ENCODE assay signal across 10 mouse cellular contexts in genomic region chr6:8485414-8486175, GRCm38 (mm10). TPM values are rescaled to one million over a fixed set of nuclear protein-coding genes. Genes with fewer than 3 reads are reported as not detected.
DNase-seq lines count a peak whose midpoint lies in the region; ATAC-seq and TF ChIP-seq lines count a peak whose summit lies in the region.
"Had no signal": no experiment of that assay in that cellular context is flagged by ENCODE, and none has a peak within 500 bp of the region (broad histone marks: within the 10 kb centered on the region; RNA-seq: fewer than 3 reads in every experiment).

No protein-coding gene starts in this region.

- 0 out of 2 replicates have a peak, but pooled peaks have one; percentile 21 for ATAC-seq in hindbrain, postnatal 0 days
- ATAC-seq in hindbrain, embryonic 16.5 days: no peak
- ATAC-seq in activated CD4-positive, CD25-positive, alpha-beta regulatory T cell, adult 4 months: peak; percentile 94
- peak; percentile 71 for ATAC-seq in megakaryocyte, adult 5-6 weeks (ENCODE audit: poor library complexity, severe bottlenecking)

- no peaks in the 10 kb centered on the region for H3K4me1 ChIP-seq in hindbrain, postnatal 0 days (ENCODE audit: insufficient read depth, low read length)
- no peaks in the 10 kb centered on the region for H3K4me1 ChIP-seq in hindbrain, embryonic 16.5 days (ENCODE audit: control insufficient read depth, insufficient read depth, low read depth, low read length)

- H3K4me2 ChIP-seq in hindbrain, postnatal 0 days (ENCODE audit: low read depth, low read length): no peak overlapping the region
- H3K4me2 ChIP-seq in hindbrain, embryonic 16.5 days (ENCODE audit: low read length): no peak overlapping the region

- TF ChIP-seq CTCF in hindbrain, postnatal 0 days (IDR thresholded peaks at IDR 0.05; ENCODE audit: low read depth): no peak

- no peak for DNase-seq in hindbrain, postnatal 0 days (ENCODE audit: low spot score)
- peak; percentile 78 to 92 for DNase-seq in thymus, adult 18-20 months
- no peak for DNase-seq in urinary bladder, postnatal 4 days (ENCODE audit: low spot score in 2 of 2)
- DNase-seq in adrenal gland, postnatal 25 days: no peak
- DNase-seq in embryo, embryonic 10 days (ENCODE audit: low spot score): no peak
- DNase-seq: cerebellum, postnatal 10 days; layer of hippocampus, adult 9-11 months had no signal

- H3K4me3 ChIP-seq in hindbrain, postnatal 0 days (ENCODE audit: low read length): no peak overlapping the region
- H3K4me3 ChIP-seq in hindbrain, embryonic 16.5 days (ENCODE audit: low read length): no peak overlapping the region

- no peaks in the 10 kb centered on the region for H3K27me3 ChIP-seq in hindbrain, postnatal 0 days (ENCODE audit: insufficient read depth, low read length)
- H3K27me3 ChIP-seq in hindbrain, embryonic 16.5 days (replicated peaks; ENCODE audit: control insufficient read depth, insufficient read depth, low read length): no peaks in the 10 kb centered on the region

- no peak overlapping the region for H3K27ac ChIP-seq in hindbrain, postnatal 0 days
- H3K27ac ChIP-seq in hindbrain, embryonic 16.5 days (ENCODE audit: low read depth, low read length): no peak overlapping the region

- no peaks in the 10 kb centered on the region for H3K9me3 ChIP-seq in hindbrain, postnatal 0 days (ENCODE audit: low read length)
- H3K9me3 ChIP-seq in hindbrain, embryonic 16.5 days (ENCODE audit: control insufficient read depth, low read length): no peaks in the 10 kb centered on the region

- WGBS in hindbrain, postnatal 0 days: 88% methylated on average over 16 of the region's 16 CpGs
- WGBS in hindbrain, embryonic 16.5 days: 87% methylated on average over 16 of the region's 16 CpGs

- no peaks in the 10 kb centered on the region for H3K36me3 ChIP-seq in hindbrain, postnatal 0 days (ENCODE audit: insufficient read depth, low read length)
- no peaks in the 10 kb centered on the region for H3K36me3 ChIP-seq in hindbrain, embryonic 16.5 days (ENCODE audit: control insufficient read depth, insufficient read depth, low read length)

- H3K9ac ChIP-seq in hindbrain, postnatal 0 days (replicated peaks; ENCODE audit: low read length): no peak overlapping the region
- no peak overlapping the region for H3K9ac ChIP-seq in hindbrain, embryonic 16.5 days (ENCODE audit: low read depth, low read length)

RNA-seq across cellular contexts. Expression of gene Glcci1, which starts 23.8 kb away (rescaled TPM):
- 23.1 and 32.2 TPM in 2 replicates for total RNA-seq in hindbrain, postnatal 0 days (2014; rRNA removed)
- polyA plus RNA-seq in hindbrain, postnatal 0 days (2015; fragmentation: Nextera tagmentation; extraction: Ambion mirVana): 5.8 and 6.9 TPM in 2 replicates
- polyA plus RNA-seq in hindbrain, embryonic 16.5 days (2015; fragmentation: Nextera tagmentation; extraction: Ambion mirVana): 3.7 and 3.9 TPM in 2 replicates
- polyA plus RNA-seq in activated CD4-positive, CD25-positive, alpha-beta regulatory T cell, adult 4 months (2017; shearing (Covaris generic)): 10 to 100 TPM; 18.9 to 29.2 TPM
- 10.2 and 14.2 TPM in 2 replicates for total RNA-seq in megakaryocyte, adult 5-6 weeks (2015)
- 3.1 and 4.1 TPM in 2 replicates for total RNA-seq in megakaryocyte, adult 5-6 weeks (2017)
- 25.2 and 29.4 TPM in 2 replicates for total RNA-seq in adrenal gland, postnatal 25 days (2021)

Comparison
In these comparisons a context has a peak if more than half of its experiments do, and no peak if none do; other contexts are left out.
1. DNase-seq: peak in thymus, adult 18-20 months (2 of 2); none in hindbrain, postnatal 0 days (single experiment), urinary bladder, postnatal 4 days (0 of 2), adrenal gland, postnatal 25 days (single experiment) and embryo, embryonic 10 days (single experiment).